Mouse (Mus musculus) hindbrain, embryonic 14.5 days (tissue): ENCODE data around the gene Rapsn. TPM values are rescaled to one million over a fixed set of nuclear protein-coding genes. Genes with fewer than 3 reads are reported as not detected.

Experiments used
- ATAC-seq: fragments of 200-750 bp; cut with Nextera tagmentation; 2 replicates; pipeline ENCODE4 v1.8.0; 2017; ENCODE audit warnings: moderate number of reproducible peaks, mild to moderate bottlenecking, moderate TSS enrichment, moderate library complexity; ENCODE audit not compliant: low FRiP score
- DNase-seq: peaks from one replicate; pipeline ENCODE4 v3.0.0-alpha.2; 2015; ENCODE audit warnings: low spot score
- H3K27ac ChIP-seq: fragments of 300-500 bp; sonication (generic); 2 replicates; pipeline ENCODE4 v1.5.1; 2014; ENCODE audit warnings: mild to moderate bottlenecking, moderate library complexity
- H3K27me3 ChIP-seq: fragments of 300-500 bp; sonication (generic); 2 replicates; pipeline ENCODE4 v1.6.1; 2014; ENCODE audit warnings: mild to moderate bottlenecking, low read length, mixed read lengths; ENCODE audit not compliant: control insufficient read depth, insufficient read depth
- H3K36me3 ChIP-seq: fragments of 300-500 bp; sonication (generic); replicated peaks from 2 replicates; pipeline ENCODE4 v1.6.1; 2014; ENCODE audit not compliant: control insufficient read depth, insufficient read depth
- H3K4me1 ChIP-seq: fragments of 300-500 bp; sonication (generic); replicated peaks from 2 replicates; pipeline ENCODE4 v1.6.1; 2014; ENCODE audit warnings: antibody characterized with exemption, low read length, mixed read lengths; ENCODE audit not compliant: control insufficient read depth, insufficient read depth
- H3K4me2 ChIP-seq: fragments of 300-500 bp; sonication (generic); replicated peaks from 2 replicates; pipeline ENCODE4 v1.6.1; 2014; ENCODE audit warnings: mild to moderate bottlenecking, moderate library complexity
- H3K4me3 ChIP-seq: fragments of 300-500 bp; sonication (generic); replicated peaks from 2 replicates; pipeline ENCODE4 v1.5.1; 2014; ENCODE audit warnings: mild to moderate bottlenecking, low read length
- H3K9ac ChIP-seq: fragments of 300-500 bp; sonication (generic); 2 replicates; pipeline ENCODE4 v1.6.1; 2014
- H3K9me3 ChIP-seq: fragments of 300-500 bp; sonication (generic); 2 replicates; pipeline ENCODE4 v1.6.1; 2016; ENCODE audit warnings: low read length; ENCODE audit not compliant: control insufficient read depth
- WGBS: fragments of 180-500 bp; shearing (Covaris S2); extraction: QIAGEN DNeasy Blood & Tissue Kit; methylation state at CpG from one replicate; pipeline ENCODE4 v1.1.7; 2014; 5-methylcytosine and 5-hydroxymethylcytosine counted together
- polyA plus RNA-seq: library from polyadenylated mRNA; unstranded; fragments of >200 nt; fragmentation: Nextera tagmentation; extraction: Ambion mirVana; gene quantifications from 2 replicates; pipeline ENCODE4 v1.2.1, GENCODE M21; 2014

Gene Rapsn
- polyA plus RNA-seq, 1 experiment from 2014 or later = 1.1 TPM

GRCm38 (mm10) chr2:91062779-91063606, 27.6 kb downstream of the Rapsn start:
- no peaks in the 10 kb centered on the region for H3K27me3 ChIP-seq
- H3K4me1 ChIP-seq = no peaks in the 10 kb centered on the region
- no peak for DNase-seq
- peaks cover 85% of the 10 kb centered on the region for H3K36me3 ChIP-seq
- H3K4me2 ChIP-seq = no peak overlapping the region
- no peak for ATAC-seq
- H3K27ac ChIP-seq = no peak overlapping the region
- no peaks in the 10 kb centered on the region for H3K9me3 ChIP-seq
- H3K4me3 ChIP-seq = no peak overlapping the region
- WGBS = 91% methylated on average over 16 of the region's 16 CpGs
- no peak overlapping the region for H3K9ac ChIP-seq

GRCm38 (mm10) chr2:91064211-91064610, 28.8 kb downstream of the Rapsn start:
- peaks cover 72% of the 10 kb centered on the region for H3K36me3 ChIP-seq

GRCm38 (mm10) chr2:91065544-91065943, 30.1 kb downstream of the Rapsn start:
- Histone ChIP-seq H3K36me3 (peaks cover 59% of the 10 kb centered on the region), H3K27me3 (no peaks in the 10 kb centered on the region), H3K4me2 (no peak overlapping the region), H3K9ac (no peak overlapping the region), H3K4me3 (no peak overlapping the region), H3K4me1 (peaks cover 15% of the 10 kb centered on the region), H3K27ac (no peak overlapping the region), H3K9me3 (no peaks in the 10 kb centered on the region)
- 34% methylated on average over 3 of the region's 3 CpGs for WGBS
- ATAC-seq (no peak), DNase-seq (no peak)

More at GRCm38 (mm10) chr2:91064211-91064610, 28.8 kb downstream of the Rapsn start:
- Histone ChIP-seq H3K4me2 (no peak overlapping the region), H3K4me1 (peaks cover 12% of the 10 kb centered on the region), H3K4me3 (no peak overlapping the region), H3K27ac (no peak overlapping the region), H3K9me3 (no peaks in the 10 kb centered on the region), H3K27me3 (no peaks in the 10 kb centered on the region), H3K9ac (no peak overlapping the region)
- DNase-seq = no peak
- WGBS = 85% methylated on average over 6 of the region's 6 CpGs
- no peak for ATAC-seq

- no peak for ATAC-seq
- H3K4me1 ChIP-seq = peaks cover 24% of the 10 kb centered on the region
- H3K9me3 ChIP-seq = no peaks in the 10 kb centered on the region
- no peak overlapping the region for H3K27ac ChIP-seq
- H3K9ac ChIP-seq = no peak overlapping the region
- no peak overlapping the region for H3K4me3 ChIP-seq
- H3K36me3 ChIP-seq = peaks cover 51% of the 10 kb centered on the region
- no peak for DNase-seq
- 83% methylated on average over 3 of the region's 3 CpGs for WGBS
- no peaks in the 10 kb centered on the region for H3K27me3 ChIP-seq
- H3K4me2 ChIP-seq = no peak overlapping the region
Observed at GRCm38 (mm10) chr2:91066455-91066854, 31.0 kb downstream of the Rapsn start.

- ATAC-seq = no peak
- WGBS = 57% methylated on average over 13 of the region's 13 CpGs
- no peak overlapping the region for H3K27ac ChIP-seq
Observed at GRCm38 (mm10) chr2:91068162-91068871, 32.9 kb downstream of the Rapsn start.

GRCm38 (mm10) chr2:91068872-91069165, 33.4 kb downstream of the Rapsn start:
- Histone ChIP-seq H3K9ac (peak overlapping the region; percentile 68), H3K27me3 (no peaks in the 10 kb centered on the region), H3K4me3 (peak overlapping the region; percentile 55), H3K4me1 (peaks cover 25% of the 10 kb centered on the region), H3K27ac (no peak overlapping the region), H3K9me3 (no peaks in the 10 kb centered on the region), H3K4me2 (peak overlapping the region; percentile 72), H3K36me3 (peaks cover 27% of the 10 kb centered on the region)
- DNase-seq (no peak), ATAC-seq (no peak)
- 48% methylated on average over 6 of the region's 6 CpGs for WGBS

More at GRCm38 (mm10) chr2:91068162-91068871, 32.9 kb downstream of the Rapsn start:
- H3K4me1 ChIP-seq = peaks cover 25% of the 10 kb centered on the region
- peak overlapping the region; percentile 55 for H3K4me3 ChIP-seq
- H3K9ac ChIP-seq = peak overlapping the region; percentile 68
- no peaks in the 10 kb centered on the region for H3K9me3 ChIP-seq
- no peaks in the 10 kb centered on the region for H3K27me3 ChIP-seq
- no peak for DNase-seq
- H3K4me2 ChIP-seq = peak overlapping the region; percentile 72
- H3K36me3 ChIP-seq = peaks cover 32% of the 10 kb centered on the region

- Histone ChIP-seq H3K27ac (peak overlapping the region; percentile 77), H3K27me3 (no peaks in the 10 kb centered on the region), H3K9ac (peak overlapping the region; percentile 68), H3K4me2 (peak overlapping the region; percentile 72), H3K36me3 (peaks cover 21% of the 10 kb centered on the region), H3K4me3 (peak overlapping the region; percentile 55), H3K9me3 (no peaks in the 10 kb centered on the region), H3K4me1 (peaks cover 25% of the 10 kb centered on the region)
- no peak for DNase-seq
- 9% methylated on average over 14 of the region's 14 CpGs for WGBS
- peak; percentile 4; the same call in 1 of the 2 replicates for ATAC-seq
Observed at GRCm38 (mm10) chr2:91069306-91070000, 34.0 kb downstream of the Rapsn start.

GRCm38 (mm10) chr2:91070076-91070800, 34.8 kb downstream of the Rapsn start, which contains the start of gene Slc39a13:
TSS of gene Slc39a13 (minus strand) at chr2:91070417.
- Histone ChIP-seq H3K36me3 (peaks cover 13% of the 10 kb centered on the region; the same call in 1 of the 2 replicates), H3K9ac (peak within 1 kb of the TSS; percentile 68), H3K27me3 (no peaks in the 10 kb centered on the region), H3K9me3 (no peaks in the 10 kb centered on the region), H3K27ac (peak within 1 kb of the TSS; percentile 77), H3K4me1 (peaks cover 25% of the 10 kb centered on the region), H3K4me2 (peak within 1 kb of the TSS; percentile 72), H3K4me3 (peak within 1 kb of the TSS; percentile 55)
- ATAC-seq (peak; percentile 96), DNase-seq (peak; percentile 95)
- WGBS = under 1% methylated on average over 63 of the region's 69 CpGs
